Mouse (Mus musculus) heart, adult 2 months (tissue): Measurements from ENCODE around the gene Abca7.

Experiments used
- CTCF ChIP-seq: fragments of 200-600 bp; IDR thresholded peaks from 2 replicates; pipeline ENCODE4 v1.8.1; 2022; ENCODE audit warnings: antibody characterized with exemption, mild to moderate bottlenecking, moderate library complexity
- POLR2A ChIP-seq: fragments of 200-500 bp; IDR thresholded peaks from 2 replicates; pipeline ENCODE4 v1.6.1; 2011; ENCODE audit warnings: mild to moderate bottlenecking, low read depth, low read length, control low read depth; ENCODE audit not compliant: insufficient read depth

- TF ChIP-seq POLR2A, result no peak
- peak; percentile 32 for TF ChIP-seq CTCF
Observed at GRCm38 (mm10) chr10:80018739-80019297, 22.5 kb downstream of the Abca7 start.
